Mouse (Mus musculus) stomach, embryonic 16.5 days (tissue): Measurements from ENCODE around the gene Itgb1bp1. TPM values are rescaled to one million over a fixed set of nuclear protein-coding genes. Genes with fewer than 3 reads are reported as not detected.

Source experiments
- ATAC-seq: fragments of 200-750 bp; cut with Nextera tagmentation; 2 replicates; pipeline ENCODE4 v1.8.0; 2017; ENCODE audit warnings: moderate number of reproducible peaks, moderate TSS enrichment; ENCODE audit not compliant: insufficient read depth, low FRiP score
- H3K27ac ChIP-seq: fragments of 300-500 bp; sonication (generic); 2 replicates; pipeline ENCODE4 v1.5.1; 2014; ENCODE audit warnings: low read length
- H3K27me3 ChIP-seq: fragments of 300-500 bp; sonication (generic); 2 replicates; pipeline ENCODE4 v1.6.1; 2014; ENCODE audit warnings: low read length, control low read depth, mixed read lengths; ENCODE audit not compliant: control insufficient read depth, insufficient read depth
- H3K36me3 ChIP-seq: fragments of 300-500 bp; sonication (generic); 2 replicates; pipeline ENCODE4 v1.6.1; 2014; ENCODE audit warnings: low read length; ENCODE audit not compliant: control insufficient read depth, insufficient read depth
- H3K4me1 ChIP-seq: fragments of 300-500 bp; sonication (generic); 2 replicates; pipeline ENCODE4 v1.6.1; 2014; ENCODE audit warnings: low read length, control low read depth, mixed read lengths; ENCODE audit not compliant: control insufficient read depth, insufficient read depth
- H3K4me2 ChIP-seq: fragments of 300-500 bp; sonication (generic); 2 replicates; pipeline ENCODE4 v1.6.1; 2014; ENCODE audit warnings: low read depth, low read length, mixed read lengths
- H3K4me3 ChIP-seq: fragments of 300-500 bp; sonication (generic); replicated peaks from 2 replicates; pipeline ENCODE4 v1.5.1; 2014; ENCODE audit warnings: mild to moderate bottlenecking, low read length
- H3K9ac ChIP-seq: fragments of 300-500 bp; sonication (generic); 2 replicates; pipeline ENCODE4 v1.6.1; 2014; ENCODE audit warnings: low read length
- H3K9me3 ChIP-seq: fragments of 300-500 bp; sonication (generic); replicated peaks from 2 replicates; pipeline ENCODE4 v1.6.1; 2016; ENCODE audit warnings: low read length, control low read depth; ENCODE audit not compliant: control insufficient read depth
- WGBS: fragments of 180-500 bp; shearing (Covaris S2); extraction: QIAGEN DNeasy Blood & Tissue Kit; methylation state at CpG from one replicate; pipeline ENCODE4 v1.1.7; 2014; 5-methylcytosine and 5-hydroxymethylcytosine counted together
- polyA plus RNA-seq: library from polyadenylated mRNA; unstranded; fragments of >200 nt; fragmentation: Nextera tagmentation; extraction: Ambion mirVana; gene quantifications from 2 replicates; pipeline ENCODE4 v1.2.1, GENCODE M21; 2015

Itgb1bp1 gene
- polyA plus RNA-seq, 1 experiment from 2014 or later, result 43.9 TPM

DNA sequence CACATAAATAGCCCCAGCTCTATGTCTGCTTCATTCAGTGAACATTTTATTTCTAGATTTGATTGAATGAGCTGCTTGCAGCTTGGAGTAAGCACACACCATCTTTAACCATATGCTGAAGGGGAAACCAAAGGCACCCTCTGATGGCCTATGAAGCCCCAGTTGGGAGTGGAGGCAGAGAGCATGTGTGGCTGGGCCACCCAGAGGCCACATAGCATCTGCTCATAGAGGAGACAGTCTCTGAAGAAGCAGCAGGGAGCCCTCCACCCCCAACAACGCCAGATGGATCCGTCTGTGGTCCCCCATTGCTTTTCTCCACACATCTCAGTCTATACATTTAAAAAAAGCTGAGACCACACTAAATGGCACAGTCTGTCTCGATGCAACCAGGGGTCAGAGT lies 44.1 kb downstream of the Itgb1bp1 start:
- H3K27ac ChIP-seq, result no peak overlapping the region
- 75% methylated on average over 3 of the region's 3 CpGs for WGBS

GRCm38 (mm10) chr12:21234560-21234959 lies 51.5 kb downstream of the Itgb1bp1 start:
- H3K27ac ChIP-seq, result no peak overlapping the region
- ATAC-seq, result no peak
- H3K36me3 ChIP-seq, result 0 out of 2 replicates have a peak, but pooled peaks cover 2% of the 10 kb centered on the region
- no peak overlapping the region for H3K9ac ChIP-seq
- no peaks in the 10 kb centered on the region for H3K4me1 ChIP-seq
- H3K9me3 ChIP-seq, result no peaks in the 10 kb centered on the region
- H3K4me3 ChIP-seq, result no peak overlapping the region
- H3K27me3 ChIP-seq, result no peaks in the 10 kb centered on the region
- H3K4me2 ChIP-seq, result no peak overlapping the region
- 84% methylated on average over 2 of the region's 2 CpGs for WGBS

More for the DNA sequence above, 44.1 kb downstream of the Itgb1bp1 start:
- Histone ChIP-seq H3K9ac (no peak overlapping the region), H3K4me3 (no peak overlapping the region), H3K9me3 (no peaks in the 10 kb centered on the region), H3K36me3 (0 out of 2 replicates have a peak, but pooled peaks cover 3% of the 10 kb centered on the region), H3K4me1 (no peaks in the 10 kb centered on the region), H3K27me3 (no peaks in the 10 kb centered on the region), H3K4me2 (no peak overlapping the region)
- no peak for ATAC-seq

DNA sequence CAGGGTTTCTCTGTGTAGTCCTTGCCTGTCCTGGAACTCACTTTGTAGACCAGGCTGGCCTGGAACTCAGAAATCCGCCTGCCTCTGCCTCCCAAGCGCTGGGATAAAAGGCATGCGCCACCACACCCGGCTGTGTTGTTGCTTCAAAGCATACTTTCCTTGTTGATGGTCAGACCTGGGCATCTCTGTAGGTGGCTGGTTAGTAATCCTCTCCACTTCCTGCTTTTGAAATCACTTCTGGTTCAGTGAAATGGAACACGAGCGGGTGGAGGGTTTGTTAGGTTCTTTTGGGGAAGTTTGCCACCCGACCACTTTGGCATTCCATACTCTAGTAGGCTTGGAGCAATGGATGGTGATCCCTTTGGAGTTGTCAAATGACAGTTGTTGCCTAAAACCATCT lies 52.4 kb downstream of the Itgb1bp1 start:
- Histone ChIP-seq H3K9me3 (no peaks in the 10 kb centered on the region), H3K9ac (no peak overlapping the region), H3K27me3 (no peaks in the 10 kb centered on the region), H3K4me3 (no peak overlapping the region), H3K4me1 (no peaks in the 10 kb centered on the region), H3K27ac (no peak overlapping the region), H3K36me3 (no peaks in the 10 kb centered on the region), H3K4me2 (no peak overlapping the region)
- ATAC-seq, result no peak
- 87% methylated on average over 7 of the region's 7 CpGs for WGBS

DNA sequence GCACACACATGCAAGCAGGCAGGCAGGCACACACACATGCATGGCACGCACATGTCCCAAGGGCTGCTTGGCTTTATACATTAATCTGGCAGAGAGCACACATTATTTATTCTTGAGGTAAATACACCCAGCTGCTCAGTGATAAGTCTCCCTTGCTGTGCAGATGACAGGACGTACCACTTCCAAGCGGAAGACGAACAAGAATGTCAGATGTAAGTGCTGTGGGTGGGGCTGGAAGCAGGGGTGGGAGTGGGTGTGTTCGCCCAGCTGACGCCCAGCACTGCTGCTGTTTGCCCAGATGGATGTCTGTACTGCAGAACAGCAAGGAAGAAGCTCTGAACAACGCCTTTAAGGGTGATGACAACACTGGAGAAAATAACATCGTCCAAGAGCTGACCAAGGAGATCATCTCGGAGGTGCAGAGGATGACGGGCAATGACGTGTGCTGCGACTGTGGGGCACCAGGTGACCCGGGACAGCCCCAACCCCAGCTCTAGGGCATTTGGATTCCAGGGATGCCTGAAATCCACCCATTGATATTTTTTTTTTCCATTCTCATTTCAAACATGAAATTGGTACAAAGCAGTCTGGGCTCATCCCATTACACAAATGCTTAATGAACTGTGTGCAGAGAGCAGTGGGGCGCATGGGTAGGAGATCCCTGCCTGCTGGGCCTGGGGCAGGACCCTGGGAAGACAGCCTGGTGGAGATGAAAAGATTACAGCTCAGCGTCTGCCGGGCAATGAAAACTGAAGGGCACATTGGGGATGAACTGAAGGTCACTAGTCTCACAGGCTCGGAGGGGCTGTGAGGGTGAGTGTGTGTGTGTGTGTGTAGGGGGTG lies 56.8 kb downstream of the Itgb1bp1 start:
- Histone ChIP-seq H3K27me3 (no peaks in the 10 kb centered on the region), H3K4me2 (no peak overlapping the region), H3K36me3 (no peaks in the 10 kb centered on the region), H3K27ac (no peak overlapping the region), H3K9ac (no peak overlapping the region), H3K4me3 (no peak overlapping the region), H3K4me1 (peaks cover 10% of the 10 kb centered on the region), H3K9me3 (no peaks in the 10 kb centered on the region)
- ATAC-seq, result no peak
- WGBS, result 61% methylated on average over 17 of the region's 17 CpGs

- ATAC-seq, result no peak
Observed at GRCm38 (mm10) chr12:21228650-21229049, 57.4 kb downstream of the Itgb1bp1 start.

DNA sequence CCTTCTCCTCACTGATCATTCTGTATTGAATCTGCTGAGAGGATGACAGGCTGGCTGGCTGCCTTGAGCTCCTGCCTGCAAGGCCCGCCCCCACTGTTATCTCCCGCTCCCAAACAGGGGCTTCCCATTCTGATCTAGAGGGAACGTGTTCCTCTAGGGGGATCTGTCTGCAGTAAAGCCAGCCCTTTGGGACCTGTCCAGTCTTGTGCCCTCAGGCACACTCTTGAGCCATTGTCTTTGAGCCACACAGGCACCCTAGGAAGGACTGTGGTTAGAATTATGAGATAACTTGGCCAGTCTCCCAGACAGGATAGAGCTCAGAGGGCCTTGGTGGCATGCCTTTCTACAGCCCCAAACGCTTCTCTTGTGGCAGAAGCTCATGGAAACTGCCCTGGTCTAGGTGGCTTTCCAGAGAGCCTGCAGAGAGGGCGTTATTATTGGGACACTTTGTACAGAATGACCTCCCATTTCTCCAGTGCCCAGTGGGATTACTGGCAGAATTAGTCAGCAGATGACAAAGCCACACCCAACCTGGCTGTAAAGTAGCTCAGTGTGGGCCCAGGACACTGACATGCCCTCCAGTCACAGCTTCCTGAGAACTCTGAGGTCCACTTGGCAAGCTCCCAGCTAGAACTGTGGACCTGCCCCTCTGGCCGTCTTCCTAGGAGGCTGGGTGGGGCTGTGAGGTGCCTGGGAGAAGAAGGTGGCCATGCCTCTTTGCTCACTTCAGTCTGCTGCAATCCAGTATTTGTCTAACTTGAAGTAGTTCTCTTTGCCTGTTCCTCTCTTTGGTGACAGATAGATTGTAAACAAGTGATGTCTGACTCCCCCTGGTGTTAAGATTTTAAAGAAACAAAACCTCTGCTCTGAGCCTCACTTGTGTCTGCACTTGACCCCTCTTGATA lies 58.8 kb downstream of the Itgb1bp1 start:
- peak; percentile 79 for ATAC-seq
- 48% methylated on average over 6 of the region's 6 CpGs for WGBS
- H3K27ac ChIP-seq, result peak overlapping the region; percentile 53

More at GRCm38 (mm10) chr12:21228650-21229049, 57.4 kb downstream of the Itgb1bp1 start:
- H3K27ac ChIP-seq, result no peak overlapping the region
- no peaks in the 10 kb centered on the region for H3K27me3 ChIP-seq
- H3K4me3 ChIP-seq, result no peak overlapping the region
- H3K9ac ChIP-seq, result no peak overlapping the region
- WGBS, result 92% methylated on average over 4 of the region's 4 CpGs
- no peaks in the 10 kb centered on the region for H3K36me3 ChIP-seq
- H3K4me1 ChIP-seq, result peaks cover 10% of the 10 kb centered on the region
- H3K4me2 ChIP-seq, result no peak overlapping the region
- H3K9me3 ChIP-seq, result no peaks in the 10 kb centered on the region

DNA sequence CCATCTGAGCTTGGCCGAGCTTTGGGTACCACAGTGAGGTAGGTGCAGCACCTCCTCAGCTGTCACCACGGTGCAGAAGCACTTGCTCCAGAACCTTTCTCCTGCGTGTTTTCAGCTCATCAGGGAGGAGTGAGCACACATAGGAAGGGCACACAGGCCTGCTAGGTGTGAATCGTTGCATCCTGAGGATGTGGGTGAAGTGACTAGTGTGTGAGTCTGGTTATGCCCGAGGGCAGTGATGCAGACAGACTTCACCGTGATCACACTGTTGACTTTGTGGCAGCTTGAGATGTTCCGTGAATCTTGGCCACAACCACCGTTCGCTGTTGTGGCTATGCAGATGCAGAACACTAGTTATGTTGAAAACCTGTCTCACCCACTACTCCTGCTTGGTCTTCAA lies 59.8 kb downstream of the Itgb1bp1 start:
- H3K4me1 ChIP-seq, result peaks cover 10% of the 10 kb centered on the region
- H3K4me3 ChIP-seq, result no peak overlapping the region
- ATAC-seq, result no peak
- no peaks in the 10 kb centered on the region for H3K9me3 ChIP-seq
- H3K9ac ChIP-seq, result no peak overlapping the region
- no peak overlapping the region for H3K27ac ChIP-seq
- H3K27me3 ChIP-seq, result no peaks in the 10 kb centered on the region
- no peaks in the 10 kb centered on the region for H3K36me3 ChIP-seq
- 87% methylated on average over 9 of the region's 9 CpGs for WGBS
- H3K4me2 ChIP-seq, result no peak overlapping the region

More for the DNA sequence above, 58.8 kb downstream of the Itgb1bp1 start:
- Histone ChIP-seq H3K9ac (no peak overlapping the region), H3K4me2 (no peak overlapping the region), H3K36me3 (no peaks in the 10 kb centered on the region), H3K9me3 (no peaks in the 10 kb centered on the region), H3K4me1 (peaks cover 10% of the 10 kb centered on the region), H3K4me3 (no peak overlapping the region), H3K27me3 (no peaks in the 10 kb centered on the region)

- Histone ChIP-seq H3K4me1 (peaks cover 10% of the 10 kb centered on the region), H3K27ac (no peak overlapping the region), H3K4me3 (no peak overlapping the region), H3K9ac (no peak overlapping the region), H3K9me3 (no peaks in the 10 kb centered on the region), H3K4me2 (no peak overlapping the region), H3K36me3 (no peaks in the 10 kb centered on the region), H3K27me3 (no peaks in the 10 kb centered on the region)
- ATAC-seq, result no peak
- WGBS, result 72% methylated on average over 8 of the region's 8 CpGs
Observed at GRCm38 (mm10) chr12:21225358-21225757, 60.7 kb downstream of the Itgb1bp1 start.

DNA sequence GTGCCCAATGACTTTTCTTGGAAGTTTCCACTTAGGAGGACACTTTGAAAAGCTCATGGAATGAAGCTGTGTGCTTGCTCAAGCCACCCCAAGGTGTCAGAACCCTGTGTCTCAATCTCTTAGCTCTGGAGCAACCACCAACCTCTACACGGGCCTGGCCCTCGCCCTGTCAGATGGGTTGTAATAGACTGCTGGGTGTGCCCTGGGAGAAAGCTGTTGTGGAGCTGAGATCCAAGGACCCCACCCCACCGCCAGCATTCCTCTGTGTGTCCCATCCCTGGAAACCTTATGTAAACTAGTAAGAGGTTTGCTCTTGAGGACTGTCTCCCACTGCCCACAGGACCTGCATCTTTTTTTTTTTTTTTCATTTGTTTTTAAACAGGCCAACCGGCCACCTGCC lies 62.2 kb downstream of the Itgb1bp1 start:
- Histone ChIP-seq H3K4me3 (no peak overlapping the region), H3K36me3 (no peaks in the 10 kb centered on the region), H3K27me3 (no peaks in the 10 kb centered on the region), H3K9ac (no peak overlapping the region), H3K4me2 (no peak overlapping the region), H3K9me3 (no peaks in the 10 kb centered on the region), H3K27ac (no peak overlapping the region), H3K4me1 (peaks cover 10% of the 10 kb centered on the region)
- no peak; the same call in 1 of the 2 replicates for ATAC-seq
- 80% methylated on average over 4 of the region's 4 CpGs for WGBS
